ENCODE assay signal across 8 mouse cellular contexts in genomic region chr2:105224134-105224986, GRCm38 (mm10). TPM values are rescaled to one million over a fixed set of nuclear protein-coding genes. Genes with fewer than 3 reads are reported as not detected.
A peak's percentile ranks its signal among the peaks of the same experiment; 100 is the strongest.
DNase-seq lines count a peak whose midpoint lies in the region; ATAC-seq and TF ChIP-seq lines count a peak whose summit lies in the region.

Gene Them7, plus strand, starts transcription at chr2:105224320.

- peak; percentile 75 for DNase-seq in adrenal gland, postnatal 14 days
- peak; percentile 67 for DNase-seq in forelimb bud, embryonic 11.5 days (ENCODE audit: low read depth, low spot score)
- DNase-seq in liver, postnatal 0 days = peak; percentile 75
- no peak for DNase-seq in left cerebral cortex, adult 11 months (ENCODE audit: low spot score)

- 7% methylated on average over 38 of the region's 38 CpGs for WGBS in intestine, postnatal 0 days
- WGBS in liver, postnatal 0 days (ENCODE audit: insufficient replicate concordance) = 4% methylated on average over 35 of the region's 38 CpGs
- WGBS in stomach, embryonic 16.5 days = 8% methylated on average over 38 of the region's 38 CpGs

- H3K4me1 ChIP-seq in ES-Bruce4 (ENCODE audit: control insufficient read depth, insufficient read depth, low read length) = no peaks in the 10 kb centered on the region
- H3K4me1 ChIP-seq in intestine, postnatal 0 days (replicated peaks; ENCODE audit: control insufficient read depth, insufficient read depth, low read length) = no peaks in the 10 kb centered on the region; the same call in 1 of the 2 replicates
- no peaks in the 10 kb centered on the region for H3K4me1 ChIP-seq in liver, postnatal 0 days (ENCODE audit: insufficient read depth)
- H3K4me1 ChIP-seq in stomach, embryonic 16.5 days (ENCODE audit: control insufficient read depth, insufficient read depth, low read length) = no peaks in the 10 kb centered on the region

- TF ChIP-seq CTCF in ES-Bruce4 (IDR thresholded peaks at IDR 0.05; ENCODE audit: low read depth, low read length) = no peak
- no peak for TF ChIP-seq CTCF in intestine, postnatal 0 days (IDR thresholded peaks at IDR 0.05; ENCODE audit: low read depth)
- TF ChIP-seq CTCF in liver, postnatal 0 days (IDR thresholded peaks at IDR 0.05; ENCODE audit: low read depth) = no peak

- H3K27me3 ChIP-seq in ES-Bruce4 (ENCODE audit: control insufficient read depth, insufficient read depth, low read length, poor library complexity, severe bottlenecking) = no peaks in the 10 kb centered on the region; the same call in 1 of the 2 replicates
- H3K27me3 ChIP-seq in intestine, postnatal 0 days (replicated peaks; ENCODE audit: control insufficient read depth, insufficient read depth, low read length) = no peaks in the 10 kb centered on the region
- H3K27me3 ChIP-seq in liver, postnatal 0 days (ENCODE audit: insufficient read depth, low read length) = no peaks in the 10 kb centered on the region
- H3K27me3 ChIP-seq in stomach, embryonic 16.5 days (ENCODE audit: control insufficient read depth, insufficient read depth, low read length) = no peaks in the 10 kb centered on the region

- no peak for TF ChIP-seq EP300 in ES-Bruce4 (IDR thresholded peaks at IDR 0.05; ENCODE audit: insufficient read depth, low read depth, low read length)
- peak; percentile 27; the same call in 1 of the 2 replicates for TF ChIP-seq EP300 in liver, postnatal 0 days (IDR thresholded peaks at IDR 0.05; ENCODE audit: low read depth)

- H3K9me3 ChIP-seq in ES-Bruce4 (replicated peaks; ENCODE audit: control insufficient read depth, insufficient read depth, low read length, poor library complexity, severe bottlenecking) = no peaks in the 10 kb centered on the region
- H3K9me3 ChIP-seq in intestine, postnatal 0 days (ENCODE audit: control insufficient read depth) = no peaks in the 10 kb centered on the region
- no peaks in the 10 kb centered on the region for H3K9me3 ChIP-seq in liver, postnatal 0 days (ENCODE audit: low read length)
- no peaks in the 10 kb centered on the region for H3K9me3 ChIP-seq in stomach, embryonic 16.5 days (replicated peaks; ENCODE audit: control insufficient read depth, low read length)

- H3K36me3 ChIP-seq in ES-Bruce4 (ENCODE audit: control insufficient read depth, insufficient read depth, low read length, poor library complexity, severe bottlenecking) = no peaks in the 10 kb centered on the region
- H3K36me3 ChIP-seq in intestine, postnatal 0 days (ENCODE audit: control insufficient read depth, insufficient read depth) = no peaks in the 10 kb centered on the region
- H3K36me3 ChIP-seq in liver, postnatal 0 days (replicated peaks; ENCODE audit: insufficient read depth, low read length) = no peaks in the 10 kb centered on the region
- no peaks in the 10 kb centered on the region for H3K36me3 ChIP-seq in stomach, embryonic 16.5 days (ENCODE audit: control insufficient read depth, insufficient read depth, low read length)

- ATAC-seq in intestine, postnatal 0 days = peak; percentile 68
- peak; percentile 93 for ATAC-seq in liver, postnatal 0 days
- peak; percentile 73; the same call in 1 of the 2 replicates for ATAC-seq in stomach, embryonic 16.5 days (ENCODE audit: insufficient read depth, low FRiP score)
- no peak for ATAC-seq in inflammation-experienced regulatory T-cells, adult 6 months

- no peak for TF ChIP-seq POLR2A in ES-Bruce4 (IDR thresholded peaks at IDR 0.05; ENCODE audit: insufficient read depth, low read length)

- peak within 1 kb of the TSS; percentile 3; the same call in 1 of the 2 replicates for H3K9ac ChIP-seq in ES-Bruce4 (ENCODE audit: low read depth, poor library complexity, severe bottlenecking)
- H3K9ac ChIP-seq in intestine, postnatal 0 days (ENCODE audit: low read depth, low read length) = no peak within 1 kb of the TSS
- H3K9ac ChIP-seq in liver, postnatal 0 days (replicated peaks) = peak within 1 kb of the TSS; percentile 59
- peak within 1 kb of the TSS; percentile 53; the same call in 1 of the 2 replicates for H3K9ac ChIP-seq in stomach, embryonic 16.5 days (ENCODE audit: low read length)

- peak within 1 kb of the TSS; percentile 59 for H3K4me3 ChIP-seq in ES-Bruce4 (ENCODE audit: low read depth, low read length)
- peak within 1 kb of the TSS; percentile 33 for H3K4me3 ChIP-seq in intestine, postnatal 0 days (ENCODE audit: low read depth, low read length)
- H3K4me3 ChIP-seq in liver, postnatal 0 days (ENCODE audit: low read depth, low read length) = peak within 1 kb of the TSS; percentile 43
- peak within 1 kb of the TSS; percentile 42 for H3K4me3 ChIP-seq in stomach, embryonic 16.5 days (replicated peaks; ENCODE audit: low read length)

- no peak within 1 kb of the TSS for H3K27ac ChIP-seq in ES-Bruce4 (ENCODE audit: insufficient read depth, low read length)
- H3K27ac ChIP-seq in intestine, postnatal 0 days (ENCODE audit: low read depth, low read length) = no peak within 1 kb of the TSS
- peak within 1 kb of the TSS; percentile 76 for H3K27ac ChIP-seq in liver, postnatal 0 days (ENCODE audit: low read depth)
- H3K27ac ChIP-seq in stomach, embryonic 16.5 days (ENCODE audit: low read length) = no peak within 1 kb of the TSS

- H3K4me2 ChIP-seq in intestine, postnatal 0 days (replicated peaks; ENCODE audit: low read depth) = peak within 1 kb of the TSS; percentile 74
- peak within 1 kb of the TSS; percentile 66 for H3K4me2 ChIP-seq in liver, postnatal 0 days (ENCODE audit: low read depth, low read length)
- peak within 1 kb of the TSS; percentile 59 for H3K4me2 ChIP-seq in stomach, embryonic 16.5 days (ENCODE audit: low read depth, low read length)

RNA-seq across cellular contexts. Expression of gene Them7, which starts in this region (rescaled TPM):
- not detected in 2 replicates for polyA plus RNA-seq in ES-Bruce4 (2011; ENCODE audit: insufficient read depth, insufficient read length, low read depth, missing spikeins)
- 1.1 and 2.5 TPM in 2 replicates for total RNA-seq in adrenal gland, postnatal 14 days (2021)
- polyA plus RNA-seq in intestine, postnatal 0 days (2015; fragmentation: Nextera tagmentation; extraction: Ambion mirVana) = 0.26 and 0.55 TPM in 2 replicates
- 6.0 and 6.6 TPM in 2 replicates for polyA plus RNA-seq in liver, postnatal 0 days (2015; fragmentation: Nextera tagmentation; extraction: Ambion mirVana)
- polyA plus RNA-seq in stomach, embryonic 16.5 days (2015; fragmentation: Nextera tagmentation; extraction: Ambion mirVana) = 0.41 and 0.56 TPM in 2 replicates
- not detected for polyA plus RNA-seq in inflammation-experienced regulatory T-cells, adult 6 months (2017; shearing (Covaris generic))

Comparison
In these comparisons a context has a peak if more than half of its experiments do, and no peak if none do; other contexts are left out.
1. Peak in ATAC-seq, H3K4me3 ChIP-seq and H3K4me2 ChIP-seq in intestine, postnatal 0 days; RNA of the gene not detected or under 1 TPM.
2. Peak in ATAC-seq, H3K4me3 ChIP-seq, H3K9ac ChIP-seq and H3K4me2 ChIP-seq in stomach, embryonic 16.5 days; RNA of the gene not detected or under 1 TPM.